Mouse (Mus musculus): ENCODE data around the gene Rasa3.

Gene Rasa3

GRCm38 (mm10) chr8:13541526-13541925, 135.9 kb downstream of the Rasa3 start:
- DNase-seq, result no peak

- DNase-seq, result no peak
Measured at GRCm38 (mm10) chr8:13540122-13540521, 137.3 kb downstream of the Rasa3 start.

GRCm38 (mm10) chr8:13538821-13539220, 138.6 kb downstream of the Rasa3 start:
- peak; percentile 25 for DNase-seq

- no peak for DNase-seq
Measured at GRCm38 (mm10) chr8:13537102-13537501, 140.3 kb downstream of the Rasa3 start.

- no peak for DNase-seq
Measured at GRCm38 (mm10) chr8:13533123-13533522, 144.3 kb downstream of the Rasa3 start.

GRCm38 (mm10) chr8:13531602-13532171, 145.7 kb downstream of the Rasa3 start:
- DNase-seq, result peak; percentile 38

- DNase-seq, result peak; percentile 75
Measured at GRCm38 (mm10) chr8:13530941-13531340, 146.5 kb downstream of the Rasa3 start.

- no peak for DNase-seq
Measured at GRCm38 (mm10) chr8:13530401-13530800, 147.0 kb downstream of the Rasa3 start.

GRCm38 (mm10) chr8:13529891-13530316, 147.5 kb downstream of the Rasa3 start:
- peak; percentile 63 for DNase-seq

- no peak for DNase-seq
Measured at GRCm38 (mm10) chr8:13529011-13529840, 148.2 kb downstream of the Rasa3 start.

GRCm38 (mm10) chr8:13521392-13521791, 156.0 kb downstream of the Rasa3 start:
- DNase-seq, result no peak

- DNase-seq, result no peak
Measured at GRCm38 (mm10) chr8:13520349-13520748, 157.1 kb downstream of the Rasa3 start.

- no peak for DNase-seq
Measured at GRCm38 (mm10) chr8:13519503-13519902, 157.9 kb downstream of the Rasa3 start.

GRCm38 (mm10) chr8:13517284-13517781, 160.1 kb downstream of the Rasa3 start:
- DNase-seq, result no peak
